Mouse (Mus musculus): ENCODE measurements around the gene Ctbp1. TPM values are rescaled to one million over a fixed set of nuclear protein-coding genes. Genes with fewer than 3 reads are reported as not detected.

Gene Ctbp1
- polyA plus RNA-seq, 1 experiment from 2014 or later, result 323 TPM

DNA sequence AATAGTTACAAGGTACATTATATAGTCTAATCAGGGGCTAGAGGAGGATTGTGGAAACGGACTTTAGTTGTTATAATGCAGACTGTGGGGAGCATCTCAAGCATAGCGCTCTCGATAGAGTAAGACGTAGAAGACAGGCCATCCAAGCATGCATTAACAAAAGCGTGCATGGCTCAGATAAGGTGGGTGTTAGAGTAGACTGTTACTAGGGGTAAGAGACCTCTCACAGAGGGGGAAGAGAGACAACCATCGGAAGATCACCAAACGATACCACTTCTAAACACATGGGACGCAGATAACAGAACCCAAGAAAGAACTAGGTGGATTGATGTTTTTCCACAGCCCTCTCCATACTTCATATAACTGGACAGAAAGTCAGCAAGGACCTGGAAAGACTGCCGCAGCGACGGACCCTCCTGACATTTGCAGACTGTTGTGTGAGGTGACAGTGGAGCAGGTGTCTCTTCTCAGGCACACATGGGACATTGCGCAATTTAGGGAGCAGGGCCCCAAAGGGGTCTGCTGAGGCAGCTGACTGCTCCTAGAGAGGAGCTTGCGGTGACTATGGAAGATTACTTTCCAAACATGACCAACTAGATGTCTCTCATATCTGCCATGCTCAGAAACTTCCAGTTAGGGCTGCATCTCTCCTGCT is 72.2 kb downstream of the Ctbp1 start:
- H3K36me3 ChIP-seq (ENCODE audit: control insufficient read depth, insufficient read depth, low read length), result no peaks in the 10 kb centered on the region

GRCm38 (mm10) chr5:33201697-33202096 is 73.1 kb downstream of the Ctbp1 start:
- no peak overlapping the region for H3K4me2 ChIP-seq (replicated peaks; ENCODE audit: low read depth, low read length)
- H3K27ac ChIP-seq (ENCODE audit: low read length), result no peak overlapping the region
- no peak overlapping the region for H3K4me3 ChIP-seq (ENCODE audit: low read depth, low read length)
- no peak overlapping the region for H3K9ac ChIP-seq (replicated peaks; ENCODE audit: low read depth, low read length)
- H3K27me3 ChIP-seq (ENCODE audit: control insufficient read depth, insufficient read depth, low read length), result no peaks in the 10 kb centered on the region
- no peaks in the 10 kb centered on the region for H3K36me3 ChIP-seq (ENCODE audit: control insufficient read depth, insufficient read depth, low read length)
- H3K9me3 ChIP-seq (ENCODE audit: control insufficient read depth, low read depth, low read length), result no peaks in the 10 kb centered on the region
- WGBS, result 48% methylated on average over 13 of the region's 13 CpGs
- no peak for ATAC-seq (ENCODE audit: insufficient number of reproducible peaks, insufficient read depth, low FRiP score, low read depth)
- H3K4me1 ChIP-seq (ENCODE audit: control insufficient read depth, insufficient read depth, low read length), result 0 out of 2 replicates have a peak, but pooled peaks cover 4% of the 10 kb centered on the region

More for the DNA sequence above, 72.2 kb downstream of the Ctbp1 start:
- Histone ChIP-seq H3K9me3 (ENCODE audit: control insufficient read depth, low read depth, low read length) (no peaks in the 10 kb centered on the region), H3K27ac (ENCODE audit: low read length) (no peak overlapping the region), H3K27me3 (ENCODE audit: control insufficient read depth, insufficient read depth, low read length) (no peaks in the 10 kb centered on the region), H3K4me1 (ENCODE audit: control insufficient read depth, insufficient read depth, low read length) (0 out of 2 replicates have a peak, but pooled peaks cover 4% of the 10 kb centered on the region), H3K4me3 (ENCODE audit: low read depth, low read length) (no peak overlapping the region), H3K4me2 (replicated peaks; ENCODE audit: low read depth, low read length) (no peak overlapping the region), H3K9ac (replicated peaks; ENCODE audit: low read depth, low read length) (no peak overlapping the region)
- ATAC-seq (ENCODE audit: insufficient number of reproducible peaks, insufficient read depth, low FRiP score, low read depth), result no peak
- 69% methylated on average over 13 of the region's 13 CpGs for WGBS

GRCm38 (mm10) chr5:33200071-33200470 is 74.7 kb downstream of the Ctbp1 start:
- H3K4me1 ChIP-seq (ENCODE audit: control insufficient read depth, insufficient read depth, low read length), result 0 out of 2 replicates have a peak, but pooled peaks cover 4% of the 10 kb centered on the region
- no peak overlapping the region for H3K27ac ChIP-seq (ENCODE audit: low read length)
- H3K4me2 ChIP-seq (replicated peaks; ENCODE audit: low read depth, low read length), result no peak overlapping the region
- WGBS, result 45% methylated on average over 1 of the region's 1 CpGs
- no peak overlapping the region for H3K9ac ChIP-seq (replicated peaks; ENCODE audit: low read depth, low read length)
- no peaks in the 10 kb centered on the region for H3K36me3 ChIP-seq (ENCODE audit: control insufficient read depth, insufficient read depth, low read length)
- H3K9me3 ChIP-seq (ENCODE audit: control insufficient read depth, low read depth, low read length), result no peaks in the 10 kb centered on the region
- no peak for ATAC-seq (ENCODE audit: insufficient number of reproducible peaks, insufficient read depth, low FRiP score, low read depth)
- no peak overlapping the region for H3K4me3 ChIP-seq (ENCODE audit: low read depth, low read length)
- H3K27me3 ChIP-seq (ENCODE audit: control insufficient read depth, insufficient read depth, low read length), result no peaks in the 10 kb centered on the region

Other genes with a start within 250 kb of the Ctbp1 start
- gene Slc5a1, start 170.8 kb downstream of the Ctbp1 start, polyA plus RNA-seq (2014; fragmentation: Nextera tagmentation; extraction: Ambion mirVana), result 1.1 and 2.0 TPM in 2 replicates
- gene Spon2, start 56.5 kb downstream of the Ctbp1 start, polyA plus RNA-seq (2014; fragmentation: Nextera tagmentation; extraction: Ambion mirVana), result 23.6 and 23.7 TPM in 2 replicates
- gene Maea, start 60.5 kb upstream of the Ctbp1 start, polyA plus RNA-seq (2014; fragmentation: Nextera tagmentation; extraction: Ambion mirVana), result 124 and 130 TPM in 2 replicates
- gene Uvssa, start 103.6 kb upstream of the Ctbp1 start, polyA plus RNA-seq (2014; fragmentation: Nextera tagmentation; extraction: Ambion mirVana), result 11.7 and 12.0 TPM in 2 replicates
- gene Nkx1-1, start 159.0 kb upstream of the Ctbp1 start, polyA plus RNA-seq (2014; fragmentation: Nextera tagmentation; extraction: Ambion mirVana), result not detected in 2 replicates